Mouse (Mus musculus): ENCODE measurements at regions not wholly inside any gene's neighbourhood (a gene's known extent, or its start where the extent isn't known, plus 50 kb on each side); places are given as distances from the start of the nearest gene placed in this dataset.

- Histone ChIP-seq H3K9me3 (ENCODE audit: control insufficient read depth, low read length) (no peaks in the 10 kb centered on the region), H3K9ac (ENCODE audit: low read depth, low read length) (no peak overlapping the region), H3K4me1 (ENCODE audit: control insufficient read depth, insufficient read depth, low read length) (no peaks in the 10 kb centered on the region), H3K36me3 (ENCODE audit: control insufficient read depth, insufficient read depth, low read length) (no peaks in the 10 kb centered on the region), H3K4me3 (ENCODE audit: low read length) (no peak overlapping the region), H3K27ac (ENCODE audit: low read depth, low read length) (no peak overlapping the region), H3K4me2 (replicated peaks; ENCODE audit: low read depth, low read length) (no peak overlapping the region), H3K27me3 (ENCODE audit: control insufficient read depth, insufficient read depth, low read length) (no peaks in the 10 kb centered on the region)
- 83% methylated on average over 4 of the region's 4 CpGs for WGBS
- no peak for ATAC-seq (ENCODE audit: low FRiP score, low TSS enrichment)
These were observed 393.5 kb downstream of the Gja1 start for GRCm38 (mm10) chr10:56770629-56771028.

DNA sequence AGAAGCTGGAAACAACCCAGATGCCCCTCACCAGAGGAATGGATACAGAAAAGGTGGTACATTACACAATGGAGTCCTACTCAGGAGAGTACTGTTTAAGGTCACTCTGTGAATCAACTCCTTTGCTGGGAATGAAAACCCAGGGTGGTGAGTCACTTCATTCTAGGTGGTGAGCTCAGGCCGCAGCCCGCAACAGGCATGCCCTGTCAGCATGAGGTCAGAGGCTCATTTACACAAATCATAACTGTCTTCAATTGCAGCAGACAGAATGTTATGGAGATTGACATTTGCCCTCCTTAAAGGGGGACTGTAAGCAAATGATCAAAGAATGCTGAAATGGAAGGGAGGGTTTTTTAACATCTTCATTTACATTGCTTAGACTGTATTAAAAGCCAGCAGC, 405.1 kb downstream of the Gja1 start:
- no peaks in the 10 kb centered on the region for H3K27me3 ChIP-seq (ENCODE audit: control insufficient read depth, insufficient read depth, low read length)
- H3K4me3 ChIP-seq (ENCODE audit: low read length), result no peak overlapping the region
- no peak for ATAC-seq (ENCODE audit: low FRiP score, low TSS enrichment)
- 77% methylated on average over 2 of the region's 2 CpGs for WGBS
- no peak overlapping the region for H3K4me2 ChIP-seq (replicated peaks; ENCODE audit: low read depth, low read length)
- H3K4me1 ChIP-seq (ENCODE audit: control insufficient read depth, insufficient read depth, low read length), result no peaks in the 10 kb centered on the region
- H3K27ac ChIP-seq (ENCODE audit: low read depth, low read length), result no peak overlapping the region
- no peaks in the 10 kb centered on the region for H3K9me3 ChIP-seq (ENCODE audit: control insufficient read depth, low read length)
- no peak overlapping the region for H3K9ac ChIP-seq (ENCODE audit: low read depth, low read length)
- no peaks in the 10 kb centered on the region for H3K36me3 ChIP-seq (ENCODE audit: control insufficient read depth, insufficient read depth, low read length)

- Histone ChIP-seq H3K27ac (ENCODE audit: low read depth, low read length) (no peak overlapping the region), H3K4me2 (replicated peaks; ENCODE audit: low read depth, low read length) (no peak overlapping the region), H3K4me3 (ENCODE audit: low read length) (no peak overlapping the region), H3K9me3 (ENCODE audit: control insufficient read depth, low read length) (no peaks in the 10 kb centered on the region), H3K27me3 (ENCODE audit: control insufficient read depth, insufficient read depth, low read length) (no peaks in the 10 kb centered on the region), H3K9ac (ENCODE audit: low read depth, low read length) (no peak overlapping the region), H3K4me1 (ENCODE audit: control insufficient read depth, insufficient read depth, low read length) (no peaks in the 10 kb centered on the region), H3K36me3 (ENCODE audit: control insufficient read depth, insufficient read depth, low read length) (no peaks in the 10 kb centered on the region)
- no peak for ATAC-seq (ENCODE audit: low FRiP score, low TSS enrichment)
- 78% methylated on average over 4 of the region's 4 CpGs for WGBS
These were observed 406.8 kb downstream of the Gja1 start for GRCm38 (mm10) chr10:56783941-56784340.

DNA sequence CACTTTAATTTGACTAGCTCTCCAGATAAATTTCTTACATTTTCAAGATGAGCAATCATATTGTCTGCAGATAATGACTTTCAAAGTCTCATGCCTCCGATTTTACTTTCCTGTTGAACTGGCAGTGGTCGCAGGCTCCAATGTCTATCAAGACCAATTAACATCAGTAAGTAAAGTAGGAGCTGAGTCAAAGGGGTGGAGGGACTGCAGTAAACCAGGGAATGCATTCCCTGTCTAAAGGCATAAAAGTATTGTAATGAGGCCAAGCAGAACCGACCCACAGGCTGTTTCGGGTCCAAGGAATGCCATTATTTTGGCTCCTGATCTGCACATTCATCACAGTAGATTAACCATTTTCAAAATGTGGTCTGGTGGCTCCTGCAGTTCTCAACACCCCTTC, 411.0 kb downstream of the Gja1 start:
- no peaks in the 10 kb centered on the region for H3K9me3 ChIP-seq (ENCODE audit: control insufficient read depth, low read length)
- no peak overlapping the region for H3K9ac ChIP-seq (ENCODE audit: low read depth, low read length)
- H3K27ac ChIP-seq (ENCODE audit: low read depth, low read length), result no peak overlapping the region
- no peaks in the 10 kb centered on the region for H3K4me1 ChIP-seq (ENCODE audit: control insufficient read depth, insufficient read depth, low read length)
- ATAC-seq (ENCODE audit: low FRiP score, low TSS enrichment), result no peak
- H3K36me3 ChIP-seq (ENCODE audit: control insufficient read depth, insufficient read depth, low read length), result no peaks in the 10 kb centered on the region
- no peak overlapping the region for H3K4me2 ChIP-seq (replicated peaks; ENCODE audit: low read depth, low read length)
- no peaks in the 10 kb centered on the region for H3K27me3 ChIP-seq (ENCODE audit: control insufficient read depth, insufficient read depth, low read length)
- WGBS, result 55% methylated on average over 4 of the region's 4 CpGs
- H3K4me3 ChIP-seq (ENCODE audit: low read length), result no peak overlapping the region

DNA sequence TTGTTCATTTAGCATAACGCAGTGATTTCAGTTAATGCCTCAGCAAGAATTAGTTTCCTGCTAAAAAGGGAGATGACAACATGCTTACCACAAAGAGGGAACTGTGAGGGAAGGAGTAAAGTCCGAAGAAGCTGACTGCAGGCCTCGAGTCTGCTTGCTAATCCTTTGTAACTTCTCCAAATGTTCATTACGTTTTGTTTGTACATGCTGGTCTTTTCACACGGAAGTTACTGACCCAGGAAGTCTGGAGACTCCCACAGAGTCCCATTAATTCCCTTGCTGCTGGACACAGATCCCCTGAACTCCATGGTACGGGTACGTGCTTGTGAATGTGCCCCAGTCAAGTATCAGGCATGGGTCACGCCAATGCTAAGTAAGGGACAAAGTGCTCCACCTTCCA, 415.9 kb downstream of the Gja1 start:
- H3K9ac ChIP-seq (ENCODE audit: low read depth, low read length), result no peak overlapping the region
- H3K27me3 ChIP-seq (ENCODE audit: control insufficient read depth, insufficient read depth, low read length), result no peaks in the 10 kb centered on the region
- H3K27ac ChIP-seq (ENCODE audit: low read depth, low read length), result no peak overlapping the region
- H3K4me3 ChIP-seq (ENCODE audit: low read length), result no peak overlapping the region
- peaks cover 3% of the 10 kb centered on the region; the same call in 1 of the 2 replicates for H3K4me1 ChIP-seq (ENCODE audit: control insufficient read depth, insufficient read depth, low read length)
- peak; percentile 91; the same call in 1 of the 2 replicates for ATAC-seq (ENCODE audit: low FRiP score, low TSS enrichment)
- H3K4me2 ChIP-seq (replicated peaks; ENCODE audit: low read depth, low read length), result no peak overlapping the region
- H3K9me3 ChIP-seq (ENCODE audit: control insufficient read depth, low read length), result no peaks in the 10 kb centered on the region
- 25% methylated on average over 8 of the region's 8 CpGs for WGBS
- no peaks in the 10 kb centered on the region for H3K36me3 ChIP-seq (ENCODE audit: control insufficient read depth, insufficient read depth, low read length)

- no peaks in the 10 kb centered on the region for H3K36me3 ChIP-seq (ENCODE audit: control insufficient read depth, insufficient read depth, low read length)
- ATAC-seq (ENCODE audit: low FRiP score, low TSS enrichment), result no peak
- no peak overlapping the region for H3K4me3 ChIP-seq (ENCODE audit: low read length)
- H3K4me1 ChIP-seq (ENCODE audit: control insufficient read depth, insufficient read depth, low read length), result peaks cover 11% of the 10 kb centered on the region
- 47% methylated on average over 3 of the region's 3 CpGs for WGBS
- H3K27ac ChIP-seq (ENCODE audit: low read depth, low read length), result no peak overlapping the region
- H3K9ac ChIP-seq (ENCODE audit: low read depth, low read length), result no peak overlapping the region
- no peaks in the 10 kb centered on the region for H3K27me3 ChIP-seq (ENCODE audit: control insufficient read depth, insufficient read depth, low read length)
- no peaks in the 10 kb centered on the region for H3K9me3 ChIP-seq (ENCODE audit: control insufficient read depth, low read length)
- H3K4me2 ChIP-seq (replicated peaks; ENCODE audit: low read depth, low read length), result no peak overlapping the region
These were observed 418.3 kb downstream of the Gja1 start for GRCm38 (mm10) chr10:56795396-56795795.

GRCm38 (mm10) chr10:56799307-56799706, 422.2 kb downstream of the Gja1 start:
- WGBS, result 25% methylated on average over 3 of the region's 3 CpGs
- H3K4me2 ChIP-seq (replicated peaks; ENCODE audit: low read depth, low read length), result no peak overlapping the region
- H3K27me3 ChIP-seq (ENCODE audit: control insufficient read depth, insufficient read depth, low read length), result no peaks in the 10 kb centered on the region
- H3K4me1 ChIP-seq (ENCODE audit: control insufficient read depth, insufficient read depth, low read length), result peaks cover 8% of the 10 kb centered on the region
- no peak overlapping the region for H3K9ac ChIP-seq (ENCODE audit: low read depth, low read length)
- no peak overlapping the region for H3K4me3 ChIP-seq (ENCODE audit: low read length)
- peak; percentile 86 for ATAC-seq (ENCODE audit: low FRiP score, low TSS enrichment)
- H3K27ac ChIP-seq (ENCODE audit: low read depth, low read length), result no peak overlapping the region
- H3K36me3 ChIP-seq (ENCODE audit: control insufficient read depth, insufficient read depth, low read length), result no peaks in the 10 kb centered on the region
- no peaks in the 10 kb centered on the region for H3K9me3 ChIP-seq (ENCODE audit: control insufficient read depth, low read length)

GRCm38 (mm10) chr10:56799745-56800144, 422.6 kb downstream of the Gja1 start:
- H3K9me3 ChIP-seq (ENCODE audit: control insufficient read depth, low read length), result no peaks in the 10 kb centered on the region
- no peaks in the 10 kb centered on the region for H3K36me3 ChIP-seq (ENCODE audit: control insufficient read depth, insufficient read depth, low read length)
- H3K27me3 ChIP-seq (ENCODE audit: control insufficient read depth, insufficient read depth, low read length), result no peaks in the 10 kb centered on the region
- H3K27ac ChIP-seq (ENCODE audit: low read depth, low read length), result no peak overlapping the region
- ATAC-seq (ENCODE audit: low FRiP score, low TSS enrichment), result peak; percentile 69
- H3K9ac ChIP-seq (ENCODE audit: low read depth, low read length), result no peak overlapping the region
- no peak overlapping the region for H3K4me3 ChIP-seq (ENCODE audit: low read length)
- peaks cover 8% of the 10 kb centered on the region for H3K4me1 ChIP-seq (ENCODE audit: control insufficient read depth, insufficient read depth, low read length)
- 16% methylated on average over 3 of the region's 3 CpGs for WGBS
- no peak overlapping the region for H3K4me2 ChIP-seq (replicated peaks; ENCODE audit: low read depth, low read length)

GRCm38 (mm10) chr10:56809006-56809405, 431.9 kb downstream of the Gja1 start:
- Histone ChIP-seq H3K9ac (ENCODE audit: low read depth, low read length) (no peak overlapping the region), H3K27ac (ENCODE audit: low read depth, low read length) (no peak overlapping the region), H3K9me3 (ENCODE audit: control insufficient read depth, low read length) (no peaks in the 10 kb centered on the region), H3K4me2 (replicated peaks; ENCODE audit: low read depth, low read length) (no peak overlapping the region), H3K4me1 (ENCODE audit: control insufficient read depth, insufficient read depth, low read length) (no peaks in the 10 kb centered on the region), H3K27me3 (ENCODE audit: control insufficient read depth, insufficient read depth, low read length) (no peaks in the 10 kb centered on the region), H3K4me3 (ENCODE audit: low read length) (no peak overlapping the region), H3K36me3 (ENCODE audit: control insufficient read depth, insufficient read depth, low read length) (no peaks in the 10 kb centered on the region)
- no peak for ATAC-seq (ENCODE audit: low FRiP score, low TSS enrichment)
- WGBS, result 80% methylated on average over 1 of the region's 1 CpGs

- Histone ChIP-seq H3K9me3 (ENCODE audit: control insufficient read depth, low read length) (no peaks in the 10 kb centered on the region), H3K27me3 (ENCODE audit: control insufficient read depth, insufficient read depth, low read length) (no peaks in the 10 kb centered on the region), H3K9ac (ENCODE audit: low read depth, low read length) (no peak overlapping the region), H3K36me3 (ENCODE audit: control insufficient read depth, insufficient read depth, low read length) (no peaks in the 10 kb centered on the region), H3K27ac (ENCODE audit: low read depth, low read length) (no peak overlapping the region), H3K4me3 (ENCODE audit: low read length) (no peak overlapping the region), H3K4me1 (ENCODE audit: control insufficient read depth, insufficient read depth, low read length) (no peaks in the 10 kb centered on the region), H3K4me2 (replicated peaks; ENCODE audit: low read depth, low read length) (no peak overlapping the region)
- WGBS, result 42% methylated on average over 5 of the region's 5 CpGs
- ATAC-seq (ENCODE audit: low FRiP score, low TSS enrichment), result no peak
These were observed 445.0 kb downstream of the Gja1 start for GRCm38 (mm10) chr10:56822158-56822557.

Data from kidney, embryonic 14.5 days (tissue).